8 mouse cellular contexts compared by ENCODE assay signal in genomic region chr13:98317246-98317677, GRCm38 (mm10). TPM values are rescaled to one million over a fixed set of nuclear protein-coding genes. Genes with fewer than 3 reads are reported as not detected.
A peak's percentile ranks its signal among the peaks of the same experiment; 100 is the strongest.
DNase-seq lines count a peak whose midpoint lies in the region; ATAC-seq lines count a peak whose summit lies in the region.

No protein-coding gene starts in this region.

- H3K4me3 ChIP-seq in liver, embryonic 11.5 days (ENCODE audit: low read depth, low read length): peak overlapping the region; percentile 100
- H3K4me3 ChIP-seq in stomach, embryonic 16.5 days (replicated peaks; ENCODE audit: low read length): peak overlapping the region; percentile 97

- H3K27ac ChIP-seq in liver, embryonic 11.5 days (ENCODE audit: low read depth, low read length): peak overlapping the region; percentile 91
- peak overlapping the region; percentile 86 for H3K27ac ChIP-seq in stomach, embryonic 16.5 days (ENCODE audit: low read length)

- peaks cover 10% of the 10 kb centered on the region for H3K4me1 ChIP-seq in liver, embryonic 11.5 days (replicated peaks; ENCODE audit: control insufficient read depth, insufficient read depth, low read length)
- peaks cover 9% of the 10 kb centered on the region for H3K4me1 ChIP-seq in stomach, embryonic 16.5 days (ENCODE audit: control insufficient read depth, insufficient read depth, low read length)

- H3K9me3 ChIP-seq in liver, embryonic 11.5 days (ENCODE audit: control insufficient read depth, low read length): no peaks in the 10 kb centered on the region
- no peaks in the 10 kb centered on the region for H3K9me3 ChIP-seq in stomach, embryonic 16.5 days (replicated peaks; ENCODE audit: control insufficient read depth, low read length)

- peaks cover 11% of the 10 kb centered on the region for H3K36me3 ChIP-seq in liver, embryonic 11.5 days (ENCODE audit: control insufficient read depth, insufficient read depth, low read length)
- H3K36me3 ChIP-seq in stomach, embryonic 16.5 days (ENCODE audit: control insufficient read depth, insufficient read depth, low read length): 0 out of 2 replicates have a peak, but pooled peaks cover 6% of the 10 kb centered on the region

- no peaks in the 10 kb centered on the region for H3K27me3 ChIP-seq in liver, embryonic 11.5 days (replicated peaks; ENCODE audit: control insufficient read depth, insufficient read depth, low read length)
- H3K27me3 ChIP-seq in stomach, embryonic 16.5 days (ENCODE audit: control insufficient read depth, insufficient read depth, low read length): no peaks in the 10 kb centered on the region

- 1% methylated on average over 16 of the region's 16 CpGs for WGBS in liver, embryonic 11.5 days
- WGBS in stomach, embryonic 16.5 days: 2% methylated on average over 16 of the region's 16 CpGs

- DNase-seq in embryo, embryonic 10 days (ENCODE audit: low spot score): peak; percentile 42
- no peak for DNase-seq in embryo, embryonic 9.5 days (ENCODE audit: extremely low spot score)
- peak; percentile 13 for DNase-seq in thymus, postnatal 14 days
- DNase-seq in thymus, postnatal 0 days (ENCODE audit: low spot score): no peak
- no peak for DNase-seq in liver, embryonic 11.5 days (ENCODE audit: low spot score)
- DNase-seq in right cerebral cortex, adult 18-20 months: no peak
- no peak for DNase-seq in ovary, postnatal 36 days (ENCODE audit: low spot score)

- H3K4me2 ChIP-seq in liver, embryonic 11.5 days: peak overlapping the region; percentile 79
- H3K4me2 ChIP-seq in stomach, embryonic 16.5 days (ENCODE audit: low read depth, low read length): peak overlapping the region; percentile 78

- peak overlapping the region; percentile 100 for H3K9ac ChIP-seq in liver, embryonic 11.5 days (ENCODE audit: low read depth, low read length)
- peak overlapping the region; percentile 99 for H3K9ac ChIP-seq in stomach, embryonic 16.5 days (ENCODE audit: low read length)

- ATAC-seq in liver, embryonic 11.5 days (replicated peaks; ENCODE audit: low FRiP score): peak; percentile 10; the same call in 1 of the 2 replicates
- ATAC-seq in stomach, embryonic 16.5 days (ENCODE audit: insufficient read depth, low FRiP score): no peak; the same call in 1 of the 2 replicates

RNA-seq across cellular contexts. Expression of gene Btf3, which starts 0.5 kb away (rescaled TPM):
- 813 and 840 TPM in 2 replicates for polyA plus RNA-seq in thymus, postnatal 0 days (2015; fragmentation: Nextera tagmentation; extraction: Ambion mirVana)
- polyA plus RNA-seq in liver, embryonic 11.5 days (2014; fragmentation: Nextera tagmentation; extraction: Ambion mirVana): 879 and 893 TPM in 2 replicates
- 531 and 636 TPM in 2 replicates for polyA plus RNA-seq in stomach, embryonic 16.5 days (2015; fragmentation: Nextera tagmentation; extraction: Ambion mirVana)

RNA-seq across cellular contexts. Expression of gene Foxd1, which starts 36.8 kb away (rescaled TPM):
- polyA plus RNA-seq in thymus, postnatal 0 days (2015; fragmentation: Nextera tagmentation; extraction: Ambion mirVana): 0.04 TPM in 1 of 2 replicates, not detected in the other
- 0.05 TPM in 1 of 2 replicates, not detected in the other for polyA plus RNA-seq in liver, embryonic 11.5 days (2014; fragmentation: Nextera tagmentation; extraction: Ambion mirVana)
- polyA plus RNA-seq in stomach, embryonic 16.5 days (2015; fragmentation: Nextera tagmentation; extraction: Ambion mirVana): 0.04 TPM in 1 of 2 replicates, not detected in the other

RNA-seq across cellular contexts. Expression of gene Gm21976, which starts 37.6 kb away (rescaled TPM):
- not detected in 2 replicates for polyA plus RNA-seq in thymus, postnatal 0 days (2015; fragmentation: Nextera tagmentation; extraction: Ambion mirVana)
- not detected in 2 replicates for polyA plus RNA-seq in liver, embryonic 11.5 days (2014; fragmentation: Nextera tagmentation; extraction: Ambion mirVana)
- not detected in 2 replicates for polyA plus RNA-seq in stomach, embryonic 16.5 days (2015; fragmentation: Nextera tagmentation; extraction: Ambion mirVana)

RNA-seq across cellular contexts. Expression of gene Ankra2, which starts 54.4 kb away (rescaled TPM):
- polyA plus RNA-seq in thymus, postnatal 0 days (2015; fragmentation: Nextera tagmentation; extraction: Ambion mirVana): 28.4 and 28.5 TPM in 2 replicates
- 19.4 and 20.2 TPM in 2 replicates for polyA plus RNA-seq in liver, embryonic 11.5 days (2014; fragmentation: Nextera tagmentation; extraction: Ambion mirVana)
- polyA plus RNA-seq in stomach, embryonic 16.5 days (2015; fragmentation: Nextera tagmentation; extraction: Ambion mirVana): 17.8 and 20.6 TPM in 2 replicates

RNA-seq across cellular contexts. Expression of gene Utp15, which starts 54.4 kb away (rescaled TPM):
- polyA plus RNA-seq in thymus, postnatal 0 days (2015; fragmentation: Nextera tagmentation; extraction: Ambion mirVana): 29.8 and 31.7 TPM in 2 replicates
- 46.1 and 49.9 TPM in 2 replicates for polyA plus RNA-seq in liver, embryonic 11.5 days (2014; fragmentation: Nextera tagmentation; extraction: Ambion mirVana)
- polyA plus RNA-seq in stomach, embryonic 16.5 days (2015; fragmentation: Nextera tagmentation; extraction: Ambion mirVana): 27.8 and 30.0 TPM in 2 replicates

Comparison
In these comparisons a context has a peak if more than half of its experiments do, and no peak if none do; other contexts are left out.
1. DNase-seq: peak in embryo, embryonic 10 days (single experiment) and thymus, postnatal 14 days (single experiment); none in embryo, embryonic 9.5 days (single experiment), thymus, postnatal 0 days (single experiment), liver, embryonic 11.5 days (single experiment), right cerebral cortex, adult 18-20 months (single experiment) and ovary, postnatal 36 days (single experiment).